Mouse (Mus musculus): ENCODE measurements around the gene Gipc2.

Gipc2 gene

DNA sequence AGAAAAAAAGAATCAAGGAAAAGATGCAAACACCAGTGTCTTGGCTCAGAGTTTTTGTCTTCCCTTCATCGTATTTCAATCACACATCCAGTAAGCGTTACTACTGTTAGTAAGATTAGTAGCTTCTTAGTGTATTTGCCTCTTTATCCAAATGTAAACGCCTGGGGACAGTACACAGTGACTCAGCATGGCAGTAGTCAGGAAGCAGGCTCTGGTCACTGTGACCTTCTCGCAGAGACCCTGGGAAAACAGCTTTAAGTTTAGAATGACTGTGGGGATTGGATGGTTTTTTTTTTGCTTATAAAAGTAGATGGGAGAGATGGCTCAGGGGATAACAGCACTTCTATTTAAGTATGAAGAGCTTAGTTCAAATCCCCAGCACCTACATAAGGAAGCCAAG lies 46.0 kb downstream of the Gipc2 start:
- no peak for DNase-seq (ENCODE audit: low spot score in 2 of 2)

DNA sequence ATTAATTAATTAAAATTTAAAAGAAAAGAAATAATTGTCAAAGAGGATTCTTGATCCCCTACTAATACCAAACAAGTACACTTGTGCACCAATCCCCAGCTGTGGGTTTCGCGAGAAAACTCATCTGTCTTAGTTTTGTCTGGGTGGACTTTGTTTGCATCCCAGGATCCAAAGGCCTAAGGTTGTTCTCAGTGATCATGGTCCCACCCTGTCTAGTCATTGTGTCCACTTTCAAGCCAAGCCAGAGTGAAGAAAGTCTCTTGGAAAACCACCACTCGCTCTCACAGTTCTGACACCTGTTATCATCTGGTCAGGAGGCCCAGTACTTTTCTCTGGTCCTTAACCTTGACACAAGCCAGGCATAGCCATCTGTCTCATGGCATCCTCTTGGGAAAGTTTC lies 48.1 kb downstream of the Gipc2 start:
- no peak for DNase-seq (ENCODE audit: low spot score in 2 of 2)

DNA sequence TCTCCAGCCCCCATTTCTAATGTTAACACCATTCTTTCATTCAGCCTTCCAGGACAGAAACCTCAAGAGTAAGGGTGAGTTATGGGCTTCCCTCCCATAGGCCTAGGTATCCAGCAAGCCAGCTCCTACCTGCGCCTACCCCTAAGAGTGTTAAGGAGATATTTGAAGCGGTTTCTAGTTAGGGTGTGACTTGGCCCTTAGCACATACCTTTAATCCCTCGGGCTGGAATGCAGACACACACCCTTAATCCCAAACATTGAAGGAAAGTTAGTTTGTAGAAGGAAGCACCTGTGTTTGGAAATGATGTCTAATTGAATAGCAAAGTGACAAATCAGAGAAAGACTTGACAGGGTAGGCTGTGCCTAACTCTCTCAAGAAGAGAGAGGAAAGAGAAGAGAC lies 49.9 kb downstream of the Gipc2 start:
- DNase-seq (ENCODE audit: low spot score in 2 of 2) = no peak

DNA sequence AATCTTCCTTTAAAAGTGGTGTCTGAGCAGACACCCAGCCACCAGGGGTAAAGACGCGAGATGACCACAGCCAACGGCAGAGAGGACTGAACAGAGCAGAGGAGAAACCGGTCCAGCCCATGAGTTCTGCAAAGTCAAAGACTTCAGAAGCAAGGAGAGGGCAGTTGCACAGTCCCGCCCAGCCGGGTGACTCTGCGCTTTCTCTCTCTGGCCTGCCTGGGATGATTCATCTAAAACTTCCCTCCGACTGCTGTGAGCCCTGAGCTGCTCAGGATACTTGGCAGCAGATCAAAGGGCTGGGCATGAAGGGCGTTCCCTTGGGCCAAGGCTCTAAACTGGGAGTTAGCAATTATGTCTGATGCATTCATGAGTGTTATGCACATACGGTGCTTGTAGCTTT lies 51.2 kb downstream of the Gipc2 start:
- no peak for DNase-seq (ENCODE audit: low spot score in 2 of 2)

DNA sequence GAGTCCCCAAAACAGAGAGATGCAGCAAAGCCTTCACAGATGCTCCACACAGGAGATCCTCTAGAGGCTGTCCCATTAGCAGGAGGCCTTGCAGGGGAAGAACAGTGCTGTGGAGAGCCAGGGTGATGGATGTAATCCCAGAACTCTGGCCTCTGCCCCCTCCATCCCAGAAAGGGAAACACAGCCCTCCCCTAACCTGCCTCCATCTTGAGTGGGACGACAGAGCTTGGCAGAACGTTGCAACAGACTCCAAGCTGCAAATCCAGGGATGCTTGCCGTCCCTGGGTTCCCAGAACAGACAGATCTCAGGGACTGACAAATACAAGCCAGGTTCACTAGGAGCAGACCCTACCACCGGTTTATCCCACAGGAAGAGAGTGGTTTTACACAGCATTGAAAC lies 51.8 kb downstream of the Gipc2 start:
- no peak for DNase-seq (ENCODE audit: low spot score in 2 of 2)

DNA sequence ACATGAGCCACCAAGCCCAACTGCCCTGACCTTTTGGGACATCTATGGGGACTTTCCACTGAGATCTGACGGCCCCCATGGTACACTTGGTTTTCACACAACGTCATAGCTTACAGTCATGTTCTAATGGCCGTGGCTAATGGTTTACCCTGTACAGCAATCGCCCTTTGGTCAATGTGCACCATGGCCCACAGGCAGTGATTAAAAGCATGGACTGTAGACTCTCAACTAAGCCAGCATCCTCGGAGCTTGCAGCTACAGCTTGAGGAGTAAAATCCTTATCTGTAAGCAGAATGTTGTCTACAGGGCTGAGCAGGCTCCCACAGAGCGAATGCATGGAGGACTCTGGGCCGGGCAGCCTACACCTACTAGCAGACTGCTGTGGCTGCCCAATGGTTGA lies 52.5 kb downstream of the Gipc2 start:
- no peak for DNase-seq (ENCODE audit: low spot score in 2 of 2)

DNA sequence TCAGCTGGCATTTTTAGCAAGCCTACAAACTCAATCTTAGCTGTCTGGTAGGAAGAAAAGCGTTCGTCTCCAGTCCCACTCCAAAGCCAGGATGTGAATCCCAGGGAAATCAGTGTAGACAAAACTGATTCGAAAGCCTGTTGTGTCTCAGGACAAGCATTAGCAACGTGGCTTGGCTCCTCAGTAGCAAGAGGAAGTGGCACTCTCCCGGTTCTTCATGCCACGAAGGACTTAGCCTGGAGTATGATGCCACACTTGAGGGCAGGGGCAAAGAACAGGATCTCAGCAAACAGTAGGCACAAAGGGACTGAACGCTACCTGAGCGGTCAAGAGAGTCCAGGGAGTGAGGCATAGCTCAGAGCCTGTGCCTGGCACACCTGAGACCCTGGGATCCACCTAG lies 53.4 kb downstream of the Gipc2 start:
- no peak for DNase-seq (ENCODE audit: low spot score in 2 of 2)

DNA sequence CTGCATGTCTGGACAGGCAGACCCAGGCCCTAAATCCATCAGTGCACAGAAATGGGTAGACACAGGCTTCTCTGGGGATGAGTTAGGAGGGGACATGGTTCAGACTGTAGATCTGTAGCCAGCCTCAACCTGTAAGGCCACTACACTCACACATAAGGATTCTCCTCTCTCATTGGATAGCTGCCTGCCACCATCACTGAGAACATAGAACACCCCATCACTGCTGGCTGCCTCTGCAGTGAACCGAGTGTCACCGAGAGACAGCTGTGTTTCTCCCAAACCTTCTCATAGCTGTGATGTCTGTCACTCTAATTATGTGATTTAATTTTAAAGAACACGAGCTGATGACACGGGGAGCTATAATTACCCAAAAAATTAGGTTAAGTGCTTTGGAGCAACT lies 54.5 kb downstream of the Gipc2 start:
- no peak for DNase-seq (ENCODE audit: low spot score in 2 of 2)

DNA sequence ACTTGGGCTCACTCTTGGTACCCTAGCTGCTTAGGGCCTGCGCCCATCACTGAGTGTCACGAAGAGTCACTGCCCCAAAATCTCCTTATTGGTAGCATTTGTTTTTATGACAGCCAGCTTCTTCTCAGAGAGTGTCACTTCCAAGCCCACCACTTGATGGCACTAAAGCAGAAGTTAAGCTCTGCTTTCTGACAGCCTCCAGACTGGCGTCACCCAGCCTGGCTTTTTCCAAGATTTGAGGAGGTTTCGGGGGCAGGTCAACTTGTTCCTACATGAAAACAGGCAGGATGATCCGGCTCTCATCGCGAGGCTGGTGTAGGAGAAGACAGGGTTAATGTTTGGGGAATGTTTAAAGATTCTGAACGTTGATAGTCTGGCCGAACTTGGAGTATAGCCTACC lies 54.9 kb downstream of the Gipc2 start:
- DNase-seq (ENCODE audit: low spot score in 2 of 2) = peak; percentile 42 to 75

DNA sequence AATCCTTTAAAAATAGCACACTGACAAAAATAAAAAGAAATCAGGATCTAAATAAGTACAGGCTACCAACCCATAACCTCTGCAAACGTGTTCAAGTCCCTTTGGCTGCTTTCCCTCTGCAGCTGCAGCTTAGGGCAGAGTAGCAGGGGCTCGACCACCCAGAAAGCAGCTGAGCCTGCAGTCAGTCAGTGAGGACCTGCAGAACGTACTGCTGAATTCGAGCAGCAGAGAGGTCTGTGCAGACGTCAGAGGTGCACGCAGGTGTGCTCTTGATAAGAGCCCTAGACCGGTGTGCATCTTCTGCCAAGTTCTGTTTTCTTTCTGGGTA lies 56.8 kb downstream of the Gipc2 start:
- DNase-seq (ENCODE audit: low spot score in 2 of 2) = no peak

DNA sequence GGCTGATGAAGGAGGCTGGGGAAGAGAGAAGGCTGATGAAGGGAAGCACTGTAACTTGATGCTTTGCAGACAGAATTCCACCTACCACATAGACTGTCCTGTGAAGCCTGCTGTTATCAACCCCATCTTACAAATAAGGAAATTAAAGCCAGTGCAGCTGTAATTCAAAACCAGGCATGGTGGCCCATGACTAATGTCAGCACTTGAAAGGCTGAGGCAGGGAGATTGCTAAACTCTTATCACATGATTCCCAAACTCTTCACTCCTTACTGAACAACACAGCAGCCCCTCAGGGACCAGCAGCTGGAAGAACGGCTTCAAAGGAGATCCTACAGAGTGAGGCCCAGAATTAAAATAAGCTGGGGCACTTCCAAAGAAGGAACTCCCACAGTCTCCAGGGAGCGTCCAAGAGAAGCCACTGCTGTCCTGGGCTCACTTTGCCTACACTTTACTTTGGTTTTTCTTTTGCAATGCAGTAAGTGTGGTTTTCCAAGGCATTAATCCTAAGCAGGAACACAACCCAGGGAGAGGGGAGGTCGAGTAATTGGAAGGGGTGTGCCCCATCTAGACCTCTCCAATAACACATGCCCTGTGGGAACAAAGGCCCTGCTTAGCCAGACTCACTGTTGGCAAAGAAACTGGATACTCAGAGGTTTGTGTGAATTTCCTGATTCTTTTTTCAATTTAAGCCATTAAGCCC lies 57.3 kb downstream of the Gipc2 start:
- DNase-seq (ENCODE audit: low spot score in 2 of 2) = no peak

DNA sequence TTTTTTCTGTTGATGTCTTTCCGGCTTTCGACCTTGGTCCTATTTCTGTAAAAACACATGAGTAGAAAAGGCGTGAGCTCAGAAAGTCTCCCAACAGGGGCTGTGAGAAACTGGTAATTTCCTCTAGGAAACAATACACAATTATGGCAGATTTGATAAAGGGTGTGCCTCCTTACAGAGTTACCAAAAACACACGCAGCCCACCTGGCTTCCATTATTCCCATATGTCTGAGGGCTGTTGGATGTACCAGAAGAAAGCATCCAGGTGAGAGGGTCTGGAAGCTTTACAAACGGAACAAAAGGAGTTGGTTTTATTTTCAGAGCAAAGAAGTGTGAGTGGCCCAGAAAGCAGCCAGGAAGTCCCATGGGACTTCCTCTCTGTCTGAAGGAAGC lies 58.0 kb downstream of the Gipc2 start:
- DNase-seq (ENCODE audit: low spot score in 2 of 2) = no peak

DNA sequence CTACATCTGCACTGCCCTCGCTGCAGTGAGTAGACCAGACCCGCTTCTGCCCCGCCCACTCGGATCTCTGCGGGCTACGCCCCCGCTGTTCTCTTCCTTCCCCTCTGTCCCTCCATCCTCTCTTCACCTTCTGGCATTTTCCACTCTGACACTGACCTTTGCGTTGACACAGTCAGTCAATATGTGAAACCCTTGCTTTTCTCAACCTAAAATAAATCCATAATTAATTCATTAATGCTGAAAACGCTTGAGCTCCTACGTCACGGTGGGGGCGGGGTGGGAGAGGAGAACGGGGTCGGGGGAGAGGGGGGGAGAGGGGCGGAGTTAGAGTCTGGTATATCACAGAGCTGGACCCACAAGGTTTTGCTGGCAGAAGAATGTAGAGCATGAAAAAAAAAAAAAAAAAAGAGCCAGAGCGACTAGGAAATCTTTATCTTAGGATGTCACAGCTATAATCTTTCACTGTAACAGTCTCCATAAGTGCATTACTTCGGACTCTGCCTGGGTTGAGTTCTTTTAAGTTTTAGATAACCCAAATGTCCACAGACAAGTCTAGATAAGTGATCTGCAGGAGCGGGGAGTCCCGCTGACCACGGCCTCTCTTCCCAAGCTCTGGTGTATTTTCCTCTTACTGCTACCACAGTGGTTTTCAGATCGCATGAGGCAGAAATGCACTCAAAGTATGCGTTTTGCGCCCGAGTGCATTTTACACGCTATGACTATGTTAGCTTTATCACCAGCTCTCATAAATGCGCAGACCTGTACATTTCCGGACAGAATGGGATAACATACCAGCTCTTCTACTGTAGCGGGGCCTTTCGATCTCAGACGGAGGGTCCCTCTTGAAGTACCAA lies 58.7 kb downstream of the Gipc2 start:
- DNase-seq (ENCODE audit: low spot score in 2 of 2) = no peak

DNA sequence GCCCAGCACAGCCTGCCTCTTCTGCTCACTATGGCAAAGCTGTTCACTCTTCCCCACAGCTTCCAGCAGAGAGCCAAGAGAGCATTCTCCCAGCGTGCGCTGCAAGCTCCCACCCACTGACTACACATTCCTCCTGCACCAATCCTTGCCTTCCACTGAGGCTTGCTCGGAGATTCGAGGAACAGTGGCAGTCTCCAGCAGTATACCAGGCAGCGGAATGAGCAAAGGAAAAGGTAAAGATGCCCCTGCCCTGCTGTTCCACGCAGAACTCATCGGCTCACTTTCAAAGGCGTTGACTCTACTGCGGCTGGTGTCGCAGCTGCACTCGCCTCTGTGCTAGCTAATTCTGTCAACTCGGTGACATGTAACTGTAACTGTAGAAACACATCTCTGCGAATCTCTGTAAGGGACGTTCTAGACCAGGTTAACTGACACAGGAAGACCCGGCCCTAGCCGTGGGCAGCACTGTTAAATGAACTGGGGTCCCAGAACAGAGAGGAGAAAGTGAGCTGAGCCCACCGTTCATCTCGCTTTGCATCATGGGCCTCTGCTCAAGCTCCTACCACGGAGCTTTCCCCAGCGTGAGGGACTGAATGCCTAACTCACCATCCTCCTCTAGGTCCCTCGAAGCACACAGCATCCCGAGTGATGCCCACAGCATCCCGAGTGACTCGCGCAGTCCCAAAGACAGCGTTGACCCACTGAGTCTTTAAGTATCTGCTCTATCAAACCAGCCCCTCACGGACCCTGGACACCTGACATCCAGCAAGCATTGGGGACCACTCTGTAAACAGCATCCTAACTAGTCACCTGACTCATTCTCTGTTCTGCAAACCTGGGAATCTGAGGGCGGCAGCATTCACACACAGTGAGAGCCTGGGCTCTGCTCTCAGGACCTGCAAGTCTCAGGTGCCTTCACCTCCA lies 59.5 kb downstream of the Gipc2 start:
- peak; percentile 56 for DNase-seq (ENCODE audit: low spot score in 2 of 2)

DNA sequence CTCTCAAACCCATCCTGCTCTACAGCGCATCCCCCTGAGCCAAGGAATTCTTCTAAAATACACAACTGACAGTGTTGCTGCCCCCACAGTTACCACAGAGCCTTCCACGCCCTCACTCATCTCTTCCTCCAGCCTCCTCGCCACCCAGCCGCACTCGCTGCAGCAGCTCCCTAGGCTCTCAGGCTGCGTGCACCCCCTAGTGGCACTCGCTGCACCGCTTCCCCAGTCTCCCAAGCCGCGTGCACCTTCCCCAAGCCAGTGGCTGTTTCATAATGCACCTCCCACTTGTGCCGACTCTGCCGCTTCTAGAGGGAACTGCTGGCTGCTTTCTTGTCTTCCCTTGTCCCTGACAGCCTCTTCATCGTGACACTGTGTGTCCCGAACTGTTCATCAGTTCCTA lies 60.7 kb downstream of the Gipc2 start:
- peak; percentile 71 to 73 for DNase-seq (ENCODE audit: low spot score in 2 of 2)

DNA sequence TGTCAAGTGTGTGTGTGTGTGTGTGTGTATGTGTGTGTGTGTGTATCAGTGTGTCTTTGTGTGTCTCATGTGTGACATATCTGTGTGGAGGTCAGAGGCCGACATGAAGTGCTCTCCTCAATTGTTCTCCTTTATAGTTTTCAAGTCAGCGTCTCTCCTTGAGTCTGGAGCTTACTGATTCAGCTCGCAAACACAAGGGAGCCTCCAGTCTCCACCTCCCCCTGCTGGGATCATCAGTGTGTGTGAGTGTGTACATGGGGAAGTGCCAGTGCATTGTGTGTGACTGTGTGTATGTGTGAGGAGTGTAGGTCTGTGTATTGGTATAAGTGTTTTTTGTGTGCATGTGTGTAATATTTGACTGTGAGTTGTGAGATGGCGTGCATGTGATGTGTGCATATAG lies 62.6 kb downstream of the Gipc2 start:
- no peak for DNase-seq (ENCODE audit: low spot score in 2 of 2)

DNA sequence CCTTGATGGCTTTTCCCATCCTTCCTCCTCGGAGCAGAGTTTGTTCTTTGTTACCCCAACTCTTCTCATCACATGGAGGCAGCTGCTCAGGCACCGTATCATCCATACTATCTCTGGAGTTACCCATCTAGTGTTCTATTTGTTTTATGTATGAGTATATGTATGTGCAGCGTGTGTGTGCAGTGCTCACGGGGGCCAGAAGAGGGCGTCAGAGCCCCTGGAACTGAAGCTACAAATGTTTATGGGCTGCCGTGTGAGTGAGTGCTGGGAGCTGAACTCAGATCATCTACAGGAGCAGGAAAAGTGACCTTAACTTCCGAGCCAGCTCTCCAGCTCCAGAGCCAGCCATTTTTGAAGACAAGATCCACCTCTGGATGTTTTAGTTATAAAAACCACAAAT lies 64.6 kb downstream of the Gipc2 start:
- DNase-seq (ENCODE audit: low spot score in 2 of 2) = no peak

DNA sequence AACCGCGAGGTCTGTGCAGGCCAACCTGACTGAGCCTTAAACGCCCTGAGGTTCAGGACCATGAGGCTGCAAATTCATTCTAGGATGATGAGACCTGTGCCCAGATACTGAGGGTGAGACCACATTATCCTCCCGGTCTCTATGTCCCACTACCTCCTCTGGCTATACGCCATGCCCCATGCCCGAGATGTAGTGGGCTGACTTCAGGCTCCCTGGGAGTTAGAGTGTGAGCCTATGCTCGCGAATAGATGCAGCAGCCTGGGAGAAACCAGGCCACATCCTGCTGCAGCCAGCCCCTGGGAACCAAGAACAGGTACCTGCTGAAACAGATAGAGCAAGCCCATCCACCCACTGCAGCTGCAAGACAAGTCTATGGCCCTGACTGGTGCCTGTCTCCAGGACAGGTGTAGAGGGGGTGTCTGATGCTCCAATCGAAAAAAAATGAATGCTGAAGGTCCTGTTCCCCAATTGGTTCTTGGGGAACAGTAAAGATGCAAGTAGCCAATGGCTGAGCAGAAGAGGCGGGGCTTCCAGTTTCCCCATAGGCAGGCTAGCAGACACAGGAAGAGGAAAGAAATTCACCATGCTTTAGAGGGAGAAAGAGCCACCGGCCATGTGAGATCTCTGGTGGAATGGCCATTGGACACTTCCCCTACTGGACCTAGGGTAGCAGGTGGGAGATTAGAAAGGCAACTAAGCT lies 65.8 kb downstream of the Gipc2 start:
- DNase-seq (ENCODE audit: low spot score in 2 of 2) = no peak

DNA sequence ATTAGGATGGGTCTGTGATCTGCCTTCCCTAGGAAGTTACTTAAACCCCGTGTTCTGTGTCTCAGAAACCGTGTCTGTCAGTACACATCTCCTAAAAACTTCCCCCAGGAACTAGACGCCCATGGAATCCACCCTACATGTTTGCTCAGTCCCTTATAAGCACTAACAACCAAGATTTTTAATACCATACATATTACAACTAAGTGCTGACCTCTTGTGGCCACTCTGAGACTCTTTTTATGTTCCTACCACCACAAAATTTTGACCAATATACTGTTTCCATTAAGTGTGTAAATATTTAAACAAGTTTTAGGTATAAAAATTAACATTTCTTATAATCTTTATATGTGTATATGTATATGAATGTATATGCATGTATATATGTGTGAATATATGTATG lies 71.0 kb downstream of the Gipc2 start:
- DNase-seq (ENCODE audit: low spot score in 2 of 2) = no peak

DNA sequence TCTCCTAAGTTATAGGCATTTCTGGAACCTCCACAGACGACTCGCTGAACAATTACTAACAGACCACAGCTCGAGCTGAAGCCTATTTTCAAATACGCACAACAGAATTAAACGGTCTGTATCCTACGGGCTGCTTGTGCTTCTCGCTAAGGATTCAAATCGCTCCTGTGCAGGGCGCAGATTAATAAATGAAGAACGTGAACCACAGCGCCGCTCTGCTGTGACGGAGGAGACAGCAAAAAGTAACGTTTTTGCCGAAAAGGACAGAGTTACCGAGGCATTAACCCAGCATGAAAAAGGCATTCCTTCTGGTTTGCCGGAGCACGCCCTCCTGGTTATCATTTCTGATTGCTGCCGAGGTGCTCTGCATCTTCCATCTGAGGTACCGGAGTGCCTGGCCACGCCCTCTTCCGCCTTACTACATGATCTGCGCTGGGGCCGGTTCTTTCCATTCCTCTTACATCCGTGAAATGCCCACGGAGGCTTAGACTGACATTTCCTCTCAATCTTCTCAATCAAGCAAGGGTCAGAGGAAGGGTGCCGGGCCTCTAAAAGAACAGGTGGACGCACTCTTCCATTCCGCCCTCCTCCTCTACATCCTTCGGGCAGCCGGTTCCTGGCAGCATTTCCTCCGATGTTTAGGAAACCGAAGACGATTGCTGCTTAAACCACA lies 73.5 kb downstream of the Gipc2 start:
- DNase-seq (ENCODE audit: low spot score in 2 of 2) = no peak

DNA sequence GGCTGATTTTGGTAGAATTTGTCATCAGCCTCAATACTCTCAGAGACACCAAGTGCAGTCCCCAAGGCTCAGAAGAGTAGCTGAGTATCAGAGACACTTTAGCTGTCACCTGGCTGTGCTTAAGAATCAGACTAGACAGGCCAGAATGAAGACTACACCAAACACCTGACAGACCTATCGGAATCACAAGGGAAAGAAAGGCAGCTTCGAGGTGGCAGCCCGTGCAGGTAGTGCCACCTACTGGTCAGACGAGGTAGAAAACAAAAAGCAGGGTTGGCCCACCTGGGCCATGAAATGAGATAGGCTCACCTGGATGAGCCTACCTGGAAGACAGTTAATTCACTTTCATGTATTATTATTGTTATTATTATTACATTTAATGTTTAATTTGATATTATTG lies 76.9 kb downstream of the Gipc2 start:
- DNase-seq (ENCODE audit: low spot score in 2 of 2) = no peak
